Mouse (Mus musculus) frontal cortex, postnatal 25 days (tissue): ENCODE data around the gene Dhrs4.
A peak's percentile ranks its signal among the peaks of the same experiment; 100 is the strongest.

Experiments used
- DNase-seq, 2 experiments: peaks; one replicate each; pipeline ENCODE4 v3.0.0; 2022; ENCODE audit warnings: low spot score in 2 of 2

The Dhrs4 gene

GRCm38 (mm10) chr14:55486836-55487235 lies 8.3 kb downstream of the Dhrs4 start:
- no peak for DNase-seq

- peak; percentile 64 to 72 for DNase-seq
Measured at GRCm38 (mm10) chr14:55490361-55491201, 12.0 kb downstream of the Dhrs4 start, which contains the start of gene Carmil3. TSS of gene Carmil3 (plus strand) at chr14:55490651.

GRCm38 (mm10) chr14:55491291-55491833 lies 12.8 kb downstream of the Dhrs4 start:
- peak; percentile 41 to 44 for DNase-seq

- no peak for DNase-seq
Measured at GRCm38 (mm10) chr14:55492103-55492502, 13.5 kb downstream of the Dhrs4 start.

GRCm38 (mm10) chr14:55495509-55496240 lies 17.1 kb downstream of the Dhrs4 start:
- no peak for DNase-seq

GRCm38 (mm10) chr14:55496761-55497448 lies 18.3 kb downstream of the Dhrs4 start:
- no peak for DNase-seq

GRCm38 (mm10) chr14:55497449-55497821 lies 18.9 kb downstream of the Dhrs4 start:
- DNase-seq = peak; percentile 80 to 82

- DNase-seq = no peak
Measured at GRCm38 (mm10) chr14:55505612-55506011, 27.1 kb downstream of the Dhrs4 start.

- DNase-seq = no peak
Measured at GRCm38 (mm10) chr14:55507801-55508200, 29.2 kb downstream of the Dhrs4 start.

- no peak for DNase-seq
Measured at GRCm38 (mm10) chr14:55509540-55509939, 31.0 kb downstream of the Dhrs4 start.

GRCm38 (mm10) chr14:55510125-55510731 lies 31.7 kb downstream of the Dhrs4 start, which contains the start of gene Cpne6:
TSS of gene Cpne6 (plus strand) at chr14:55510445.
- peak; percentile 24 to 40 for DNase-seq

- peak; percentile 31 to 45 for DNase-seq
Measured at GRCm38 (mm10) chr14:55511037-55511436, 32.5 kb downstream of the Dhrs4 start.

- no peak for DNase-seq
Measured at GRCm38 (mm10) chr14:55513927-55514326, 35.4 kb downstream of the Dhrs4 start.

GRCm38 (mm10) chr14:55515846-55516245 lies 37.3 kb downstream of the Dhrs4 start:
- DNase-seq = no peak

GRCm38 (mm10) chr14:55518897-55519296 lies 40.3 kb downstream of the Dhrs4 start:
- peak; percentile 23 to 48 for DNase-seq

- no peak for DNase-seq
Measured at GRCm38 (mm10) chr14:55519604-55520003, 41.0 kb downstream of the Dhrs4 start.

GRCm38 (mm10) chr14:55520451-55521361 lies 42.1 kb downstream of the Dhrs4 start:
- DNase-seq = no peak

- DNase-seq = no peak
Measured at GRCm38 (mm10) chr14:55524062-55524461, 45.5 kb downstream of the Dhrs4 start.

- no peak for DNase-seq
Measured at GRCm38 (mm10) chr14:55524785-55525184, 46.2 kb downstream of the Dhrs4 start, which contains the start of gene Nrl. TSS of gene Nrl (minus strand) at chr14:55524981.

GRCm38 (mm10) chr14:55526674-55527073 lies 48.1 kb downstream of the Dhrs4 start:
- DNase-seq = no peak
